Mouse (Mus musculus) forebrain, embryonic 16.5 days (tissue): Measurements from ENCODE around the gene Lrrc61. TPM values are rescaled to one million over a fixed set of nuclear protein-coding genes. Genes with fewer than 3 reads are reported as not detected.

Experiments used
- ATAC-seq: fragments of 200-750 bp; cut with Nextera tagmentation; 2 replicates; pipeline ENCODE4 v1.8.0; 2017; ENCODE audit warnings: mild to moderate bottlenecking, moderate library complexity
- H3K27ac ChIP-seq: fragments of 300-500 bp; sonication (generic); 2 replicates; pipeline ENCODE4 v1.5.1; 2014; ENCODE audit warnings: low read length, control low read depth
- H3K27me3 ChIP-seq: fragments of 300-500 bp; sonication (generic); replicated peaks from 2 replicates; pipeline ENCODE4 v1.6.1; 2014; ENCODE audit warnings: low read length; ENCODE audit not compliant: control insufficient read depth, insufficient read depth
- H3K36me3 ChIP-seq: fragments of 300-500 bp; sonication (generic); 2 replicates; pipeline ENCODE4 v1.6.1; 2014; ENCODE audit not compliant: control insufficient read depth, insufficient read depth
- H3K4me1 ChIP-seq: fragments of 300-500 bp; sonication (generic); replicated peaks from 2 replicates; pipeline ENCODE4 v1.6.1; 2014; ENCODE audit warnings: low read length; ENCODE audit not compliant: control insufficient read depth, insufficient read depth
- H3K4me2 ChIP-seq: fragments of 300-500 bp; sonication (generic); 2 replicates; pipeline ENCODE4 v1.6.1; 2014; ENCODE audit warnings: mild to moderate bottlenecking, low read length, control low read depth
- H3K4me3 ChIP-seq: fragments of 300-500 bp; sonication (generic); replicated peaks from 2 replicates; pipeline ENCODE4 v1.5.1; 2014; ENCODE audit warnings: mild to moderate bottlenecking, low read length, control low read depth
- H3K9ac ChIP-seq: fragments of 300-500 bp; sonication (generic); replicated peaks from 2 replicates; pipeline ENCODE4 v1.6.1; 2014; ENCODE audit warnings: low read depth, low read length, control low read depth
- H3K9me3 ChIP-seq: fragments of 300-500 bp; sonication (generic); 2 replicates; pipeline ENCODE4 v1.6.1; 2016; ENCODE audit warnings: low read length; ENCODE audit not compliant: control insufficient read depth
- WGBS: fragments of 180-500 bp; shearing (Covaris S2); extraction: QIAGEN DNeasy Blood & Tissue Kit; methylation state at CpG from one replicate; pipeline ENCODE4 v1.1.7; 2014; 5-methylcytosine and 5-hydroxymethylcytosine counted together
- polyA plus RNA-seq: library from polyadenylated mRNA; unstranded; fragments of >200 nt; fragmentation: Nextera tagmentation; extraction: Ambion mirVana; gene quantifications from 2 replicates; pipeline ENCODE4 v1.2.1, GENCODE M21; 2015

The Lrrc61 gene
- polyA plus RNA-seq, 1 experiment from 2014 or later, result 21.6 TPM

- Histone ChIP-seq H3K27ac (no peak overlapping the region), H3K4me1 (no peaks in the 10 kb centered on the region), H3K36me3 (peaks cover 12% of the 10 kb centered on the region), H3K27me3 (no peaks in the 10 kb centered on the region), H3K4me2 (no peak overlapping the region), H3K9me3 (no peaks in the 10 kb centered on the region), H3K9ac (no peak overlapping the region), H3K4me3 (no peak overlapping the region)
- no peak for ATAC-seq
- WGBS, result 92% methylated on average over 4 of the region's 4 CpGs
These were observed 58.9 kb downstream of the Lrrc61 start for GRCm38 (mm10) chr6:48613464-48613863.

- Histone ChIP-seq H3K4me2 (no peak overlapping the region), H3K4me3 (no peak overlapping the region), H3K4me1 (no peaks in the 10 kb centered on the region), H3K36me3 (peaks cover 16% of the 10 kb centered on the region), H3K9me3 (no peaks in the 10 kb centered on the region), H3K27me3 (no peaks in the 10 kb centered on the region), H3K27ac (no peak overlapping the region), H3K9ac (no peak overlapping the region)
- no peak for ATAC-seq
- 94% methylated on average over 5 of the region's 5 CpGs for WGBS
These were observed 60.2 kb downstream of the Lrrc61 start for GRCm38 (mm10) chr6:48614756-48615155.

- ATAC-seq, result no peak
- no peaks in the 10 kb centered on the region for H3K4me1 ChIP-seq
- no peak overlapping the region for H3K9ac ChIP-seq
- H3K27me3 ChIP-seq, result no peaks in the 10 kb centered on the region
- 95% methylated on average over 30 of the region's 30 CpGs for WGBS
- no peak overlapping the region for H3K4me3 ChIP-seq
- no peaks in the 10 kb centered on the region for H3K9me3 ChIP-seq
- H3K4me2 ChIP-seq, result no peak overlapping the region
- peaks cover 16% of the 10 kb centered on the region for H3K36me3 ChIP-seq
- H3K27ac ChIP-seq, result no peak overlapping the region
These were observed 65.4 kb downstream of the Lrrc61 start for GRCm38 (mm10) chr6:48620031-48620430.

Other genes starting within 250 kb of the Lrrc61 start
- 28.4 and 30.9 TPM in 2 replicates for gene Krba1, start 159.2 kb upstream of the Lrrc61 start, polyA plus RNA-seq
- 28.7 and 29.8 TPM in 2 replicates for gene Zfp467, start 109.0 kb upstream of the Lrrc61 start, polyA plus RNA-seq
- gene Sspo, start 106.6 kb upstream of the Lrrc61 start, polyA plus RNA-seq, result 0.16 and 0.19 TPM in 2 replicates
- 226 and 248 TPM in 2 replicates for gene Atp6v0e2, start 17.2 kb upstream of the Lrrc61 start, polyA plus RNA-seq
- 3.6 and 4.5 TPM in 2 replicates for gene Rarres2, start 18.0 kb downstream of the Lrrc61 start, polyA plus RNA-seq
- gene Gm45021, start 34.8 kb downstream of the Lrrc61 start, polyA plus RNA-seq, result not detected in 2 replicates
- 32.9 and 34.4 TPM in 2 replicates for gene Repin1, start 39.1 kb downstream of the Lrrc61 start, polyA plus RNA-seq
- not detected in 2 replicates for gene Gm44965, start 39.1 kb downstream of the Lrrc61 start, polyA plus RNA-seq
- gene Zfp775, start 47.3 kb downstream of the Lrrc61 start, polyA plus RNA-seq, result 15.8 and 17.2 TPM in 2 replicates
- gene AI854703, start 72.0 kb downstream of the Lrrc61 start, polyA plus RNA-seq, result 11.7 and 17.5 TPM in 2 replicates
- gene Gimap8, start 92.4 kb downstream of the Lrrc61 start, polyA plus RNA-seq, result 0.52 and 0.56 TPM in 2 replicates
- gene Gimap9, start 121.3 kb downstream of the Lrrc61 start, polyA plus RNA-seq, result 2.0 and 2.7 TPM in 2 replicates
- gene Gimap4, start 129.8 kb downstream of the Lrrc61 start, polyA plus RNA-seq, result 1.2 and 1.8 TPM in 2 replicates
- 7.8 and 7.9 TPM in 2 replicates for gene Gimap6, start 153.4 kb downstream of the Lrrc61 start, polyA plus RNA-seq
- 1.1 TPM in 1 of 2 replicates, not detected in the other for gene Gm28053, start 163.8 kb downstream of the Lrrc61 start, polyA plus RNA-seq
- gene Gimap7, start 163.8 kb downstream of the Lrrc61 start, polyA plus RNA-seq, result not detected in 2 replicates
- 4.0 and 5.5 TPM in 2 replicates for gene Gimap1, start 184.3 kb downstream of the Lrrc61 start, polyA plus RNA-seq
- 0.77 and 1.4 TPM in 2 replicates for gene Gimap5, start 191.4 kb downstream of the Lrrc61 start, polyA plus RNA-seq
- not detected in 2 replicates for gene Gimap3, start 216.1 kb downstream of the Lrrc61 start, polyA plus RNA-seq